Mouse (Mus musculus): Measurements from ENCODE around the gene Bag5.
A peak's percentile ranks its signal among the peaks of the same experiment; 100 is the strongest.

Gene Bag5

GRCm38 (mm10) chr12:111696239-111696638 lies 16.8 kb downstream of the Bag5 start:
- DNase-seq = peak; percentile 66

GRCm38 (mm10) chr12:111694880-111695804 lies 17.9 kb downstream of the Bag5 start:
- peak; percentile 50 for DNase-seq

DNA sequence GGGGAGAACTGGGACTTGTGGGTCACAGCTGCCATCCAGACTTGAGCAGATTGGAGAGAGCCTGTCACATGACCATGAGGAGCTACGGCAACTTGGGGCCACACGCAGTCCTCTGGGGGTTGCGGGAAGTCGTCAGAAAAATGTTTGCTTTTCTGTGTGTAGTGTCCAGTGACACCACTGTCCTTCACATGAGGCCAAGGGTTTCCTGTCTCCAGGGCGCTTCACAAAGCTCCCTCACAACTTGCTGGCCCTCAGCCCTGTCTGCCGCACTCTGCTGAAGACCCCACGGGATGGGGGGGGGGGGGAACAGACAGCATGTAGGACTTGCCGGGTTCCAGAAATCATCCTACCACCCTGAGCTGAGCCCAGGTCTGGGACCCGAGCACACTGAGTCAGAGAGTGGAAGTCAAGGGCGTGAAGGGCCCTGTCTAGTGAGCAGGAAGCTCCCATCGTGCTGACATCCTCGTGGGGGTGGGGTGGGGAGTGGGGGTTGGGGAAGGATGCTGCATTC lies 18.7 kb downstream of the Bag5 start:
- DNase-seq = no peak

DNA sequence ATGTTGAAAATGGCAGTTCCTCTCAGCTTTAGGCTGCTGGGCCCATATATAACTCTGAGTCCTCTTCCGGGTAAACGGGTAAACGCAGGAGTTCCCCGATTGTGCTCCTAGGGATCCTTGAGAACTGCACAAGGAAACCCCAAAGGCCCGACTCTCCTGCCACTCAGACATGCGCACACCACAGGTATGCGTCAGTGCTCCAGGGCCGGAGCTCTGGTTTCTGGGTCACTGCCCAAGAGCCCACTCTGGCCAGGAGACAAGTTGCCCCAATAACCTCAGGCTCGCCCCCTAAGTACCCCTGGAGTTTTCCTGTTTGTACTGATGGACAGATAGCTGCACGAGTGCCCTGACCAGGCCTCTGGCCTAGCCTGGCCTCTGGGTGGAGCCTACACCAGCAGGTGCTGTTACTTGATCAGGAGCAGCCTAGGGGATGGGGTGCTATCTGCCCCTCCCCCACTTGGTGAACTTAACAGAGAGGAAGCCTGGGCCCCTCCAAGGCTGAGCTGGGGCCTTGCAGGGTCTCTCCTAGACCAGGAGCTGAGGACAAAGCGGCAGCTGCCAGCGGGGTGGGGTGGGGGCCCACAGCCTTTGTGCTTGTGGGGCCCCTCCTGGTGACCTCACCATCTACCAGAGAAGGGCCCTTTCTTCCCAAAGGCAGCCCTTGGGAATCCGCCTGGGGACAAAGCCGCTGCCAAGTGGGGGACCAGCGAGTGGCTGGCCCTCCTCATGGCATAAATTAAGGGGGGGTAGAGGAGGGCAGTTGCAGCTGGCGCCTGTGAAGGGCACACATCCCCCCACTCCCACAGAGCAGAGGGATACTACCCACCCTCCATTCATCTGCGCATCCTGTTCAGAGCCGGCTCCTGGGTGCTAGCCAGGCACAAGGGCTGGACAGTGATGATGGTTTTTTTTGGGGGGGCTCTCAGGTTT lies 19.5 kb downstream of the Bag5 start:
- peak; percentile 69 for DNase-seq

DNA sequence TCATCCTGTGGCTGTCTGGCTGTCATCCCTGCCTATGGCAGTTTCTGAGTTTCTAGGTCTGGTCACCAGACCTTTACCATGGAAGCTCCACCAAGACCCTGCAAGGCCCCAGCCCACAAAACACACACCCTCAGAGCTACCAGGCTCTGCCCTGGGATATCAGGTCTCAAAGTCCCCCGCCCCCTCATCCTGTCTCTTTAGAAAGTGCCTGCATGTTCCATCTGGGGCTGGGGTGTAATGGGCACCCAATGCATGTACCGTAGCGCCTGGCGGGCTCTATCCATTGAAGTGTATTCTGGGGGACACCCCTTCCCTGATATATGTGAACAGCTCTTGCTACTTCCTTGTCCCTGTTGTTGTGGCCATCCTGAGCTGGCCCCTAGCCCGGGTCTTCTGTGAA lies 20.2 kb downstream of the Bag5 start:
- no peak for DNase-seq

DNA sequence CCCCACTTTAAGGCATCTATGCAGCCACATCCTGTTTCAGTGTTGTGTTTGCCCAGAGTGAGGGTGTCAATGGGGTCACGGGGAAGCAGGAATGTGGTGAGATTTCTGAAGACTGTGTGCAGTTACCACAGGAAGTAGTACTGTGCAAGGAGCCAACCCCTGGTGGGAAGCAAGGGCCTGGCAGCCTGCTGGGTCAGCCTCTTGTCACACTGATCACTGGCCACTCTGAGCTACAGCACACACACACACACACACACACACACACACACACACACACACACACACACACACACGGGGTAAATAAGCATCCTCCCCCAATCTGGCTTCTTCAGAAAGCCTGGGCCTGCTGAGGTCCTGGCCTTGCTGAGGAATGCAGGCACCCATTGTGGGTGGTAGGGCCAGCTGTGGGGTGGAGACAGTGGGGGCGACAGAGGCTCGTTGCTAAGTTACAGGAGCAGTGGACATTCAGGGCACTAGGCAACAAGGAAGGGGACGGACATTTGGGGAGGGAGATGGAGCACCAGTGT lies 21.6 kb downstream of the Bag5 start:
- DNase-seq = no peak

GRCm38 (mm10) chr12:111689426-111689825 lies 23.6 kb downstream of the Bag5 start:
- no peak for DNase-seq

DNA sequence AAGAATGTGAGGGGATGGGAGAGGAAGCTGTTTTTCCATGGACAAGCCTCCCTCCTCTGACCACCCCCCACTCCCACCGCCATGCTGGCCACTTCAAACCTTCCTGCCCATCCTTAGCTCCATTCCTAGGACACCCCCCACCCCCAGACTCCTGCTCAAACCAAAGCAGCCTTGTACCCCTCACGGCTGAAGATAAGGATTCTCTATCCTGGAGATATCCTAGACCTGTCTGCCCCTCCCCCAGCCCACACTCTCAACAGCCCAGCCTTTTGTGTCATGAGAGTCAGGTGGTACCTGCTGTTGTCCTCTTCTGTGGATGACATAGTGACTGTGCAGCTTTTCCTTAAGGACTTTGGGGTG lies 25.0 kb downstream of the Bag5 start:
- no peak for DNase-seq

GRCm38 (mm10) chr12:111687350-111688068 lies 25.5 kb downstream of the Bag5 start:
- peak; percentile 68 for DNase-seq

- DNase-seq = no peak
Observed at GRCm38 (mm10) chr12:111686390-111686789, 26.7 kb downstream of the Bag5 start.

DNA sequence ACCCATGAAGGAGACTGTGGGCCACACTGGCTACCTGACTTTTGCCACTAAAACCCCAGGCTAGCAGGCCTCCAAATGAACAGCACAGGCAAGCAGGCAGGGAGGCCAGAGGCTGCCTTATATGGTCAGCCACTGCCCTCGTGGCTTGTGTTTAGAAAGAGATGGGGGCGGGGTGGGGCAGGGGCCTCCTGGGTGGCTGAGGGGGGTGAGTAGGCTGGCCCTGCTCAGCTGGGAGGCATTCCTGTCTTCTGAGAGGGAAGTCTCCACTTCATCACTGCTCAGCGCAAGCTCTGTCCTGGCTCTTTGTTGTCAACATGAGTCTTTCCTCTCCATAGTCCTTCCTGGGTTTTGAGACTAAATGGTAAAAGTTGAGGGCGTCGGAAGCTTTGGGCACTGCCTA lies 30.3 kb downstream of the Bag5 start:
- DNase-seq = no peak

- no peak for DNase-seq
Observed at GRCm38 (mm10) chr12:111682003-111682402, 31.1 kb downstream of the Bag5 start.

DNA sequence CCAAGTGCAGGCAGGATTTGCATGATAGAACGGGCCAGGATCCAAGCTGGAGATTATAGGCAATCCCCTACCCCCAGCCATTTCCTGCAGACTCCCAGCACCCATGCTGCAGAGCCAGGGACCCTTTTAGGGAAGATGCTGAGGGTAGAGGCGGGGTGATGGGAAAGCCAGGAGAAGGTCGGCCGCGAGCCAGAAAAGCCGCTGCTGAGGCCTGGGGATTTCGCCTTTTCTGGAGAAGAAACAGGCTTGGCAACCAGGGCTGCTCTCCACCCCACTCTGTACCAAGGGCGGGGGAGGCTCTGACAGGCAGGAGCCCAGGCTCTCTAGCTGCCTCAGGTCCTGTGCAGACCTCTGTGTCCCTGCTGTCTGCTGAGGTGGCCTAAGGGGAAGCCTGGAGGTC lies 31.8 kb downstream of the Bag5 start:
- no peak for DNase-seq

GRCm38 (mm10) chr12:111680661-111681060 lies 32.4 kb downstream of the Bag5 start:
- no peak for DNase-seq

DNA sequence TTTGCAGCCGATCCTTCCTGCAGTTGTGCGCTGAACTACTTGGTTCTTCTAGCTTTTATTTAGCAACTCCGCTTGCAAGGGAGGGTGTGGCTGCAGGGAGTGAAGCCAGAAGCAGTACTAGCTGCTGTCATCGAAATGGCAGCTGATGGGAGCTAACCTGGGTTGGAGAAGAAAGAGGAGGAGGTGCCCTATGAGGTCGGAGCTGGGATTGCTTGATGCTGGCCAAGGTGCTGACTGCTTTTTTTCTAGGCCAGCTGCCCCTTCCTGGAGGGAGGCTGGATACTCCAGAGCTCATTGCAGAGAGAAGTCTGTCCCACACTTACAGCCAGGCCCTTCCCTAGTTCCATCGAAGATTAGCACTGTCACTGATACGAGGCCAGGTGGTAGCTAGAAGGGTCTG lies 34.1 kb downstream of the Bag5 start:
- no peak for DNase-seq

DNA sequence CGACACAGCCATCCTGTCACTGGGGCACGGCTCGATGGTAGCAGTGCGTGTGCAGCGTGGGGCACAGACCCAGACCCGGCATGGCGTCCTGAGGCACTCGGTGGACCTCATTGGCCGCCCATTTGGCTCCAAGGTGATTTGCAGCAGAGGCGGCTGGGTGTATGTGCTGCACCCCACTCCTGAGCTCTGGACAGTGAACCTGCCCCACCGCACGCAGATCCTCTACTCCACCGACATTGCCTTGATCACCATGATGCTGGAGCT lies 34.5 kb downstream of the Bag5 start:
- DNase-seq = no peak

GRCm38 (mm10) chr12:111677882-111678669 lies 35.0 kb downstream of the Bag5 start, which contains the start of gene Trmt61a:
TSS of gene Trmt61a (plus strand) at chr12:111678105.
- DNase-seq = peak; percentile 90

- DNase-seq = no peak
Observed at GRCm38 (mm10) chr12:111677421-111677820, 35.6 kb downstream of the Bag5 start.

DNA sequence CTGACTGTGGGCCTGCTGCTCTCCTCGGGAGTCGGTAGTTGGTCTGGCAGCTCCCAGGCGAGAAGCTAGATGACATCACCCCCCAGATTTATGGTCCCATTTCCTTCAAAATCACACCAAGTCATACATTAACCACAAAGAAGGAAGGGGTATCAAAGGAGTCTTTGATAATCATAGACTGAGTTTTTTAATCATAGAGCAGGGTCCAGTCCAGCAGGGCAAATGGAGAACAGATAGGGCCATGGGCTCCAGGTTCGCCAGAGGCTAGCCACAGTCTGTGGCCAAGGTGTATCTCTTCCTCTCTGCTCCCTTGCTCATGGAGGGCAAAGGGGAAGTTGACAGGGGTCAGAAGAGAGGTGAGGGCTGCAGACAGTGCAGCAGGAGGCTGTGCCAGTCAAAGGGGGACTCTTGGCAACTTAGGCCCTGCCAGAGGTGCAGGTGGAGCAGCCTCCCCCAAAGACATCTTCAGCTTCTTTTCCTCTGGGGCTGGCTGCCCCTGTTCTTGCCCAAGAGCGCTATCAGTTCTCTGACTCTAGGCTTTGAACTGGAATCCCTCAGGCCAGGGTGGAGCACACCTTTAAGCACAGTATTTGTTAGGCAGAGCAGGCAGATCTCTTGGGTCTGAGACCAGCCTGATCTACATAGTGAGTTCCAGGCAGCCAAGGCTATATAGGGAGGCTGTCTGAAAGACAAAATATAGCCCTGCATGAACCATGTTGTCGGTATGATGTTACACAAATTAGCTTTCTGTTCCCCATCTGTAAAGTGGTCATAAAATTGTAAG lies 37.1 kb downstream of the Bag5 start:
- DNase-seq = no peak

GRCm38 (mm10) chr12:111674850-111675486 lies 38.1 kb downstream of the Bag5 start:
- no peak for DNase-seq

GRCm38 (mm10) chr12:111672581-111672980 lies 40.5 kb downstream of the Bag5 start:
- DNase-seq = peak; percentile 51

Data from right cerebral cortex, postnatal 4 days (tissue).